Mouse (Mus musculus): Measurements from ENCODE around the gene Snx1.
A peak's percentile ranks its signal among the peaks of the same experiment; 100 is the strongest.

The Snx1 gene

DNA sequence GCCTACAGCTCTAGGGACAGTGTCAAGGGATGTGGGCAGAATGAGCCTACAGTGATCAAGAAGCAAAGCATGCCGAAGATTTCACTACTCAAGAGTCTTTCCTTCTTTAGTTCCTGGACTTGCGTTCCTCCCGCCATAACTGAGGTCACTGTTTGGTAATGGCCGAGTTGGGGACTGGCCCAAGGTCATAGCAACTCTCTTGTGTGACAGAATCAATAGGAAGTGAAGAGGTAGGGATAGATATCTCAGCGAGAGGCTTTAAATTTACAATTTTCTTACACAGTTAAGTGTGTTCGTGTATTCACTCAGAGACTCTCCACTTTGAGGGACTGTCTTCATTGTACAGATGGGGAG, 783 bp upstream of the Snx1 start:
- peak in 1 of 2 experiments; percentile 40 for DNase-seq (ENCODE audit: low spot score in 2 of 2)

DNA sequence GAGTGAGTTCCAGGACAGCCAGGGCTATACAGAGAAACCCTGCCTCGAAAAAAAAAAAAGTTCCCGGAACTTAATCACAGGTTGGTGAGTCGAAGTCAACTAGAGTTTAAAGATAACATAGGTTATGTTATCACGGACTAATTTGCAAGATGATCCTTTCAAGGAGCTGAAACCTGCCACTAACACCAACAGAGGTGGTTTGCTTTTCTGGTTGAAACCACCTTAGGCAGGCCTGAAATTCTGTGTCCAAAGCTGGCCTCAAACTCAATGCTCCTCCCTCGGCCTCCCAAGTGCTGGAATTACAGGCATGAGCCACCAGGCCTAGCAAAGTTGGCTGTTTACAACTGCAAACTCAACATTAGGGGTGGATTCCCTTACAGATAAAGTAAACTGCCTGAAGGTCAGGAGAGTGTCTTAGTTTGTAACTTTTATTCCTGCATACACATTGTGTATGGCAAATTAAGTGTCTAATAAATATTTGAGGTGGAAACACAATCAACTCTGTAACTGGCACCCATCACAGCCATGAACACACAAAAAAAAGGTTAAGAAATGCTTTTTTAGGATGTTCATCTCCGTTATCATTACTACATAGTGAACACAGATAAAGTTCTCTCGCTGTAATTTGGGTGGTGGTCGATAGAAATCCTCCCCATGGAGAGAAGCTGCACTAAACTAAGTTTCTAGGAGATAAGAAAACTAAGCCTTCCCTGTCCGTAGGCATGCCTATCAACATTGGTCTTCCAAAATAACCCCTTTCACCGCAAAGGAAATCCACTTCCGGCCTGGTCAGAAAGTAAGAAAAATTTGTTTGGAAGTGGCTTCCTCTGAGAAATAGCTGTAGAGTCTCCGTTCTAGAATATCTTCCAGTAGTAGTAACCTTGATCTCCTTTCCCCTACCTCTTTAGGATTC, 588 bp downstream of the Snx1 start:
- no peak for DNase-seq (ENCODE audit: low spot score in 2 of 2)

DNA sequence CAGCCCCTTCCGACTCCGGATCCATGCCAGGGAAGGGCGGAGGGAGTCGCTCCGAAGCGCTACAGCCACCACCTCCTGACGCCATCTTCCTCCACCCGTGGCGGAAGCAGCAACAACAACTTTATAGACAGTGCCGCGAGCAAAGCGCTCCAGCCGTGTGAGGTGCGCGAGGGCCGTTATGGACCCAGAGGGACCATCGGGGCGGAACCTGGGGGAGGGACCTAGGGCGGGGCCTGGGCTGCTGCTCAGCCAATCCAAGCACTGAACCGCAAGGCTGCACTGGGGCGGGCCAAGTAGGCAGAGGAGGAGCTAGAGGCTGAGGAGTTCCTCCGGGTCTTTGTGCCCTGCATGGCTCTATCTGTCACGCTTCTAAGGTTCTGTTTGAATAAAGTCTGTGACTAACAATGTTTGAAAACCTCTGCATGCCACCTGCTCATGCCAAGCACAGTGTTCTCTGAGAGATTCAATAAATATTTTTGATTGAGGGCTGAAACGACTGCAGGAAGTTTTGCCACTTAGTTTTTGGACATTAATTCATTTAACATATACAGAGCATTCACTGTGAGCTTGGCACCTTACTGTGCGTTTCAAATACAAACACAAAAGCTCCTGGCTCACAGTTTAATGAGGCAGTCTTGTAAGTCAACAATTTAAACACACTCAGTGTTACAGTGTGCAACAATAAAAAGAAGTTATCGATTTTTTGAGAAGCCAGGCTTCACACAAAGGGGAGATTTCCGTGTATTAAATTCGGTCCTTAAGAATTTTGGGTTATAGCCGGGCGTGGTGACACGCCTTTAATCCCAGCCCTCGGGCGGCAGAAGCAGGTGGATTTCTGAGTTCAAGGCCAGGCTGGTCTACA, 1.5 kb downstream of the Snx1 start:
- peak; percentile 97 to 98 for DNase-seq (ENCODE audit: low spot score in 2 of 2)

DNA sequence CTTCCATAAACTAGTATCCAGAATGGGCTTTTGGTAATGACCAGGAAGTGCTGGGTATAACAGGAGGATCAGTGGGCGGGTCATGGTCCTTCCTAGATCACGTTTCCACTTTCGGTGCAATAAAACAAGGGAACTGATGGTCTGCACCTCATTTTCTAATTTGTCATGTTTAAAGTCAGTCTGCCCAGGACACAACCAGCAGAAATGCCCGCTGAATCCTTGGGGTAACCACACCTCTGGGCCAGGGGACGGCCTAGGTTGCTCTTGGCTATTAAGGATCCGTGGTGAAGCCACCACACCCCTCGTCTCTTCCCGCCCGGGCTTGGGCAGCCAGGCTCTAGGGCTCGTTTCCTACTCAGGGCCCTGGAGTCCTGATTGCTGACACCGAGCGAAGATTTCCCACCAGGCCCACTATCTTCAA, 2.3 kb downstream of the Snx1 start:
- peak; percentile 39 to 50 for DNase-seq (ENCODE audit: low spot score in 2 of 2)

DNA sequence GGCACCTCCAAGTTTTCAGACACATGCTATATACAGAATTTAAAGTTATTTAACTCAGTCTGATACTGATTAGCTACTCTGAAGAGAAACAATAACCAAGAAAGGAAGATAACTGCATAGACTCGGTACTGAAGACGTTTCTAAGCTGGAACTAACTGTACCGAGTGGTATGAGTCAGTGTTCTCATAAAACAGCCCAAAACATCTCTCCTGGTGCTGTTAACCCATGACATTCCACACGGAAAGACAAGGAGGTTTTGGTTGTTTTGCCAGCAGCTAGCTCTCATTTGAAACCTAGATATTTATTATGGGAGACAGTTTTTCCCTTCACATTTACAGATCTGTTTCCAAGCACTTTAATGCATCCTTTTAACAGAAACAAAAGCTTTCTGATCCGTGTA, 2.7 kb downstream of the Snx1 start:
- no peak for DNase-seq (ENCODE audit: low spot score in 2 of 2)

DNA sequence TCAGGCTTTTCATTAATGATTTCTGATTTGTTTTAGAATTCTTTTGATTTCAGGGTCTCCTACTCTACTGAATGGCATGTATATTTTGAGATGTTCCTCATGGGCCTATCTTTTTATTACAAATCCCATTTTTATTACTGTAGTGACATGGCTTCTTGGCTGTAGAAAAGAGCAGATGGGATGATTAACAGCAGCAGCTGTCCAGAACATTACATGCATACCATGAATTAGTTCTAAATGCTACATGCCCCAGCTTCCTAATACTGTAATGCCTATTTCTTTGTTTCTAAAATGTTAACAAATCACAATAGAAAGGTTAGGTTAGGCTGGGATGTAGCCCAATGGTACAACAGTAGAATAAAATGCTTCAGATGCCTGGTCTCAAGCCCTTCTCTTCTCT, 5.0 kb downstream of the Snx1 start:
- no peak for DNase-seq (ENCODE audit: low spot score in 2 of 2)

DNA sequence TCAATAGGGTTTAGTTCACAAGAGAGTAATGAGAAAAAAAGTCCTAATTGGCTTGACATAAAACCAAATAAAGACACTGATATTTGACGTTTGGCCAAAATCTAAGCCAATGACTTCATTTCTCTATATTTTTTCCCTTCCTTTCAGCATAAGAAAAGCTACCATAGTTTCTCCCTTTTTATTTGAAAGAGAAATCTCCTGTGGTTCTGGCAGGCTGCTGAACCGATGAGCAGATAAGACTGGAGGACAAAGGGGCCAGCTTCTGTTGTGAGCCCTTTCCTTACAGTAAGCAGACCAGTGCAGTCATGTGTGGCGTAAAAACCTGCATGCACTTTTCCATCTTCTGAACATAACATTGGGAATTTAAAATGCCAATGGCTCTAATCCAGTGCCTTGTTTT, 5.4 kb downstream of the Snx1 start:
- no peak for DNase-seq (ENCODE audit: low spot score in 2 of 2)

DNA sequence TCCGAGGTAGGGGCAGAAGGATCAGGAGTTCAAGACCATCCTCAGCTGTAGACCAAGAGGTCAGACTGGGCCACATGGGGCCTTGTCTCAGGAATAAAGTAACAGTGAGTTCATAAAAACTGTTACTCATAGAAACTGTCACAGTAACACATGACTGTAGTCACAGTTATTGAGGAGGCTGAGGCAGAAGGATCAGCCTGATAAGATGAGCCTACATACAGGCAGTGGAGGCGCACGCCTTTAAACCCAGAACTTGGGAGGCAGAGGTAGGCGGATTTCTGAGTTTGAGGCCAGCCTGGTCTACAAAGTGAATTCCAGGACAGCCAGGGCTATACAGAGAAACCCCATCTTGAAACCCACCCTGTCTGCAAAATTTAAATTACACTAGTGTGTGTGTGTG, 6.3 kb downstream of the Snx1 start:
- DNase-seq (ENCODE audit: low spot score in 2 of 2), result no peak

DNA sequence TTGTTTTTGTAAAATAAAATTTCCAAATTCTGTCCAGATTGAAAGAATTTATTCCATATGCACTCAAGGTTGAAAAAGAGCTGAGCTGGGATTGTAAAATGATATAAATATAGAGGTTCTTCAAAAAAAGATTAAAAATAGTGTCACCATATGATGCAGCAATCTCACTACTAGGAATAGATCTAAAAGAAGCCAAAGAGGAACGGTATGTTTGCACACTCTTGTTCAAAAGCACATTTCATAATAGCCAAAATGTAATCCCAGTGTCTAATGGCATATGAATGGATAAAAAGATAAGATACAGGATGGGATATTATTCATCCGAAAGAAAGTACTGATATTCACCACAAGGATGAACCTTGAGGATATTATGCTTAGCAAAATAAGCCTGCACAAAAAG, 6.9 kb downstream of the Snx1 start:
- DNase-seq (ENCODE audit: low spot score in 2 of 2), result no peak

DNA sequence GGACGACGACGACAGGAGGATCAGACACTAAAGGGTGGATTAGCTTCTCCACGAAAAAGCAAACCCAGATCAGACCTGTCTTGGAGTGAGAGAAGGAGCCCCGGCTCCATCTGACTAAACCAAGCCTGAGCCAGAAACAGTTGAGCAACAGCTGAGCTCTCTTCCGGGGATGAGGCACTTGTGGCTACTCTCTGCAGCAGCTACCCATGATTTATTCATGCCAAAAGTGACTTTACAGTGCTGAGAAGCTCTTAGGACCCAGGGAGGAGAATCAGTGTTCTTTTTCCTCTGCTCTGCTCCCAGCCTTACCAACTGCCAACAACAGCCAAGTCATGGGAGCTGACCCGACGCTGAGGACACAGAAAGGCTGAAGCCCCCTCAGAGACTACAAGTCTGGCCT, 9.5 kb downstream of the Snx1 start:
- DNase-seq (ENCODE audit: low spot score in 2 of 2), result peak in 1 of 2 experiments; percentile 41

DNA sequence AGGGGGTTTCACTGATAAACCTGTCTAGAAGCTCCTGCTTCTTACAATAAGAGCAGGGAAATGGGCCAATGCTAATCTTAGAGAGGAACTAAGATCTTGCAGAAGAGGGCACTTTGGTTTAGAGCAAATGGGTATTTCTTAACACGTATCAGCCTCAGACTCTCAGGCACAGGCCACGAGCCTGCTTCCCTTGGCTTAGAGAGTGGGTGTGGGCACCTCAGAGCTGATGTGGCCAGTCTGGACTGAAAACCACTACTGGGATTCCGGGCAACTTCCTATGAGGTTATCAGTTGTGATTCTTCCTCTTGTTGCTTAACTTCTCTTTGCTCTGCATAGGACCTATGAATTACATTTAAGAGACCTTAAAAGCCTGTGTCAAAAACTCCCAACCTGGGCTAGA, 12.0 kb downstream of the Snx1 start:
- no peak for DNase-seq (ENCODE audit: low spot score in 2 of 2)

DNA sequence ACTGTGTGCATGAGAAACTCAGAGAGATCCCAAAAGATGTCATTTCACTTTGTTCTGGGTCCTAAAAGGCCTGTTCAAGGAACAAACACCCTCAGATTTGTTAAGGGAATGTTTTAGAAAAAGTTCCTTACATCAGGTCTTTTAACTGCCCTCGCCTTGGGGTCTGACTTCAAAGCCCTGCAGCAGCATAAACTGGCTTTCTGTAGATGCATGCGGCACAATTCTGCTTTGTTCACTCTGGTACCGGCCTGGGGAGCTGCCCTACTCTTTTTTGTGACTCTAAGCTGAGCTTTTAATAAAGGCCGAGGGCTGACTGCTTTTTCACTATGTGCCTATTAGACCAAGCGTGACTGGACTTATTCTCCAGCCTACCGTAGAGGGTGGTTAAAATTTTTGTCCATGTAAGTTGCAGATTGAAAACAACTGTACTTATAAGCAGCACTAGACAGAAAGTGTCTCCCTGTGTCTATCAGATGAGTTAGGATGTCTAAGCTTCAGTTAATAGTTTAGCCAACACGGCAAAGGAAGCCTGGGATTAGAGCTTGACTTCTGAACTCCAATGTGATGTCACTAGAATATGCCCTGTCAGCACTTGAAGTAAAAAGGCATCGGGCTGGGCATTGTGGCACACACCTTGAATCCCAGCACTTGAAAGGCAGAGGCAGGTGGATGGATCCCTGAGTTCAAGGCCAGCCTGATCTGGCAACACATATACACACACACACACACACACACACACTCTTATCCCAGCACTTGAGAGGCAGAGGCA, 15.6 kb downstream of the Snx1 start:
- no peak for DNase-seq (ENCODE audit: low spot score in 2 of 2)

DNA sequence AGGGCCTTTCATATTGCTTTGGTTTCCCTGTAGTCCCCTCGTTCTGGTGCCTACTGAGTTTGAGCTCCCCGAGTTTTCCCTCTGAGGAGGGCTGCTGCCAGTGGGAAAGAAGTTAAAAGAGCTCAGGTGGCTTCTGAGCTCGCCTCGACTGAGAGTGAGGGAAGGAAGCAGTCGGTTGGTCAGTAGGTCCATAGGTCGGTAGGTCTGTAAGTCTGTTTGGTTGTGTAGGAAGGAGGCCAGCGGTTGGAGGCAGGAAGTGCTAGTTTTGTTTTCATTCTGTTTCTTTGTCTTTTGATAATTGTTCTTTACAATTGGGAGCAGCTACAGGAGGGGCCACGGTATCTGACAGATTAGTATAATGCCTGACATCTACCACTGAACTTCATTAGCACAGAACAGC, 16.3 kb downstream of the Snx1 start:
- DNase-seq (ENCODE audit: low spot score in 2 of 2), result no peak

DNA sequence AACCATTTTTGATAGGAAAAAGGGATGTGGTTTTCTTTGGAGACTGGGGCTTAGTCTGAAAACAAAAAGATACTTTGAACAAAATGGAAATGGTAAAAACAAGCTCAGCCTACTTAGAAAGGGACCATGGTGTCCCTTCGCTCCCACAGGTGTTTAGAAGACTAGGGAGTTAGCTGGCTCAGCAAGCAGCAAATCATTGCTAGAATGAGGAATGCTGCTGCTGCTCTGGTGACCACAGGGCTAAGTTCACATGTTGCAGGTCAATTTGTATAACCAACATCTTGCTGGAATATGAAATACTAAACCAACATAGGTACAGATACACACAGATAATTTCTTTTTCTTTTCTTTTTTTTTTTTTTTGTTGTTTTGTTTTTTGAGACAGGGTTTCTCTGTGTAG, 16.8 kb downstream of the Snx1 start:
- no peak for DNase-seq (ENCODE audit: low spot score in 2 of 2)

DNA sequence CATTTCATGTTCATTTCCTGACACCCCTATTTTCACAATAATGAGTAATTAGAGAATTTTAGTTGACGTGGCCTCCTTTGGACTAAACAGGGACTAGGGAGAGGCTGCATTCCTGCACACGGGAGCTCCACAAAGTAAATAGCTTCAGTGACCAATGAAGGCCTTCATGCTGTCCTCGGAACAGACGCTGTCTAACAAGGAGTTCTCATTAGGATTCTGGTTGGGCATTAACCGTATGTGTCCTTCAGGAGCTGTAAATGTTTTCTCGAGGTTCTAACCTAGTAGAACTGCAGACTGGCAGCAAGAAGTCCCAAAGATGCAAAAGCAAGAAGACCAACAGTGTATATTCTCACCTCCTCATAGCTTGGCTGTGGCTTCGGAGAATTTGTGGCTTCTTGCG, 21.2 kb downstream of the Snx1 start:
- no peak for DNase-seq (ENCODE audit: low spot score in 2 of 2)

DNA sequence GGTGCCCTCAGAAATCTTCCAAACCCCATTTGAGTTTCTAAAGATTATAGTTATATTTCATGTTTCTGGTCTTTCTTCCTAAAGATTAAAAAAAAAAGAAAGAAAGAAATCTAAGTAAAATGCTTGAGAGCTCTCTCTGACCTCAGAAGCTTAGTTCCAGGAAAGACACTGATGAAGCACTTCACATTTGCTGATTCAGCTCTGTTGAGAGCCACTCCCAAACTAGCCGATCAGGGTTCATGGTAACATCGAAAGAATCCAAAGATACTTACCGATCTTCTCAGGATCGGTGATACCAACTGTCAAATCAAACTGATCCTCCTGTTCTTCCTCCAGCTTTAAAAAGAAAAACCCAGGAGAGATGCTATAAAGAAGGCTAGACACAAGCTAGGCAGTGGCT, 21.8 kb downstream of the Snx1 start:
- no peak for DNase-seq (ENCODE audit: low spot score in 2 of 2)

DNA sequence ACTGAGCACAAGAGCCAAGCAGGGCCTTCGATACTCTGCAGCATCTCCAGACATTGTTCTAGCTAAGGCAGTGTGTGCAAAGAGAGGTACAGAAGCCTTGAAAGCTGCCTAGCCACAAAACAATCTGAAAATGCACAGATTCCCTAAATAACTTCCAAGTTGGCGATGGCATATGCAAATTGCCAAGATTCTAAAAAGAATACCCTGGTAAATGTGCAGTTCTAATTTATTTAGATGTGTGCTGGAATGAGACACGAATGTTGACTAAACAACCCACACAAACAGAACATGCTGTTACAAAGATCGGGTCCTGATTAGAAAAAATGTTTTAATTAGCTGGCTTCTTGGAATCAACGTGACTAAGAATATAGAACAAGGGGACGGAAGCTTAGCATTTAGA, 23.7 kb downstream of the Snx1 start:
- no peak for DNase-seq (ENCODE audit: low spot score in 2 of 2)

DNA sequence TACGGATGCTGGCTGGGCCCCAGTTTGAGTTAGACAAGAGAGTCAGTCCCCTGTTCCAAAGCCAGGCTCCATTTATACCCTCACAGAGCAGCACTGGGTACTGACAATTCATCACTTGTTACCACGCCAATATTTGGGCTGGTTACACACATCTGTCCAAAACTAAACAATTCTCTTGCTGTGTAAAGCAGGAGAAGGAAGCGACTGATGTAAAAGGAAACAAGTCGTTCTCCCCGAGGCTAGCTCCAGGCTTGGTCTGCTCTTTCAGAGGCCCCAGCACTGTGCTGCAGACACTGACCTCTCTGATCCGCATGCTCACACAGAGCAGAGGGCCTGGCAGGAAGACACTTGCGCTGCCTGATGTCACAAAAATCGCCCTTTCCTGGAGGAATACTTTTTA, 24.8 kb downstream of the Snx1 start:
- DNase-seq (ENCODE audit: low spot score in 2 of 2), result peak; percentile 40 to 54

DNA sequence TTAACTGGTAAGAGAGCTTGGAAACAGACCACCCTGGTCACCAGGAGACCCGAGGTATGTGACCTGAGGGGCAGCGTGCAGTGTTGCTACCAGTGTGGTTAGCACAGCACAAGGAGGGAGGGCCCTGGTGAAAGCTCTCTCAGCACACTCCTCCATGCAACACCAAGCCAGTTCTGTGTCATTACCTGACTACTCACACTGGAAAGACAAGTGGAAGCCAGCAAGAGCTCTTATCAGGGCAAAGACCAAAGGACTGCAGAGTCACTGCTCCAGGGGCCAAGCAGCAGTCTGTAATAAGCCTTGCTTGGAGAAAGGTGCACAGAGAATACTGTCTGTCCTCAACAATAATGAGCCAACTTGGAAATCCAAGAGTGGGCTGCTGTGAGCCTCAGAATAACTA, 33.7 kb downstream of the Snx1 start:
- DNase-seq (ENCODE audit: low spot score in 2 of 2), result no peak

DNA sequence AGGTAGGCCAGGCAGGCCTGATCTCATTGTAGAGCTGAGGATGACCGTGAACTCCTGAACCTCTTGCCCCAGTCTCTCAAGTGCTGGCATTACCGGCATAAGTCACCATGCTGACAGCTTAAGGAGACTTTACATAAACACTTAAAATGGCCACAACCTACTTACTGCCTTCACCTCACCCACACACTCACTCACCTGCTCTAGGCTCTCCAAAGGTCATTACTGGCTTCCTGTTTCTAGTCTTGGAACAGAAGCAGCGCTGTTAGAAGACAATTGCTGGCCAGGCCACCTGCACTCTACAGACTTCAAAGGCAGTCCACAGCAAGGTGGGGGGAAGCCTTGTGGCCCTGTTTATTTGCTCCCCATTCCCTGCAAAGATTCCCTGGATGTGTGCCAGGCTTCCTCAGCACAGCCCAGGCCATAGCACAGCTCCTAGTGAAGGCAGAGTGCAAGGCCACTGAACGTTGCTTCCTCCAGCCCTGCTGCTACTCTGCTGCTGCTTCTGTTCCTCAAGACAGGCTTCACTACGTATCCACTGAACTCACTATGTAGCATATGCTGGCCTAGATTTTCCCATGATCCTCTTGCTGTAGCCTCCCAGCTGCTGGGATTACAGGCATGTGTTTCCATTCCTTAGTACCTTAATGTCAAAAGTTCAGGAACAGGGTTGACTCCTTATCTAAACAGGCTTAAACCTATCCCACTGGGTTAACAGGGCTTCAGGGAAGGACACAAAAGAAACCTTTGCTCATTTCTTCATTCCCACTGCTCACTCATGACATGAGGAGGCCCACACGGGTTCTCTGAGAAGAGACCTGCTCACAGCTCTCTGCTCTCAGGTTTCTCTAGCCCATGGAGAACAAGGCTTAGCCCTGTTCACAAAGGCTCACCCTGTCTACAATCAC, 34.8 kb downstream of the Snx1 start:
- peak in 1 of 2 experiments; percentile 47 for DNase-seq (ENCODE audit: low spot score in 2 of 2)

DNA sequence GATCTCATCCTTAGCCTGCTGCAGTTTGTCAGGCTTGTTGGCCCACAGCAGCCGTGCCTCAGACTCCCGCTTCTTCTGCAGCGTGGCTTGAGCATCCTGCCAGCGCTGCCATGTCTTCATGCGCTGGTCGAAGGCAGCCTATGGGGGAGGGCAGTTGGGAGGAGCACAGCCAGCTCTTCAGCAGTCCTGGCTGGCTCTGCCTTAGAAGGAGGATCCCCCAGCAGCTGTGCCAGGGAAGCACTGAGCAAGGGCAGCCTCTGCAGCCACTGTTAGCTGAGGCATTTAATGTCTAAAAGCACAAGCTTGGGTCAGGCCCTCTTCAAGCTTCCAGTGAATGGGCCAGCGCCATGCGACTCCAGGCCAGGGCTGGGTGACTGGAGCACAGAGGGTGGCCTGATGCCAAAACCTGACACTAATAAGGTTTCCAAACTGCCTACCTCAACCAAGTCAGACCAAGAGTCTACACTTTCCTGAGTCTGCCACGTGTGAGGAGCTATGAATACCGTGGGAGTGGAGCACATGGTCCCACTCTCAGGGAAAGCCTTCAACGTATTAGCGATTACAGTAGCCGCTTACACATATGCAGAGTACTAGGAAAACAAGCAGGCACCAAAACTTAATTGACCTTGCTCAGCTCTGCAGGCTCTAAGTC, 35.7 kb downstream of the Snx1 start:
- peak; percentile 36 to 39 for DNase-seq (ENCODE audit: low spot score in 2 of 2)

Measured in right cerebral cortex, postnatal 10 days (tissue).